Mouse (Mus musculus) liver, embryonic 11.5 days (tissue): ENCODE measurements around the gene Birc2. TPM values are rescaled to one million over a fixed set of nuclear protein-coding genes. Genes with fewer than 3 reads are reported as not detected.

Experiments
- ATAC-seq: fragments of 200-750 bp; cut with Nextera tagmentation; replicated peaks from 2 replicates; pipeline ENCODE4 v1.8.0; 2017; ENCODE audit warnings: moderate number of reproducible peaks, mild to moderate bottlenecking, moderate TSS enrichment, moderate library complexity; ENCODE audit not compliant: low FRiP score
- DNase-seq: peaks from one replicate; pipeline ENCODE4 v3.0.0-alpha.2; 2017; ENCODE audit warnings: low spot score
- H3K27ac ChIP-seq: fragments of 300-500 bp; sonication (generic); 2 replicates; pipeline ENCODE4 v1.5.1; 2014; ENCODE audit warnings: mild to moderate bottlenecking, low read depth, low read length, control low read depth
- H3K27me3 ChIP-seq: fragments of 300-500 bp; sonication (generic); replicated peaks from 2 replicates; pipeline ENCODE4 v1.6.1; 2014; ENCODE audit warnings: low read length, mixed read lengths; ENCODE audit not compliant: control insufficient read depth, insufficient read depth
- H3K36me3 ChIP-seq: fragments of 300-500 bp; sonication (generic); 2 replicates; pipeline ENCODE4 v1.6.1; 2014; ENCODE audit warnings: mild to moderate bottlenecking, low read length, moderate library complexity, mixed read lengths; ENCODE audit not compliant: control insufficient read depth, insufficient read depth
- H3K4me1 ChIP-seq: fragments of 300-500 bp; sonication (generic); replicated peaks from 2 replicates; pipeline ENCODE4 v1.6.1; 2014; ENCODE audit warnings: low read length, mixed read lengths; ENCODE audit not compliant: control insufficient read depth, insufficient read depth
- H3K4me2 ChIP-seq: fragments of 300-500 bp; sonication (generic); 2 replicates; pipeline ENCODE4 v1.6.1; 2014; ENCODE audit warnings: mild to moderate bottlenecking, control low read depth, moderate library complexity
- H3K4me3 ChIP-seq: fragments of 300-500 bp; sonication (generic); 2 replicates; pipeline ENCODE4 v1.5.1; 2014; ENCODE audit warnings: low read depth, low read length, control low read depth
- H3K9ac ChIP-seq: fragments of 300-500 bp; sonication (generic); 2 replicates; pipeline ENCODE4 v1.6.1; 2014; ENCODE audit warnings: low read depth, low read length, control low read depth
- H3K9me3 ChIP-seq: fragments of 300-500 bp; sonication (generic); 2 replicates; pipeline ENCODE4 v1.6.1; 2016; ENCODE audit warnings: low read length, inconsistent platforms, mixed read lengths; ENCODE audit not compliant: control insufficient read depth
- WGBS: fragments of 180-500 bp; shearing (Covaris S2); extraction: QIAGEN DNeasy Blood & Tissue Kit; methylation state at CpG from one replicate; pipeline ENCODE4 v1.1.7; 2014; 5-methylcytosine and 5-hydroxymethylcytosine counted together
- polyA plus RNA-seq: library from polyadenylated mRNA; unstranded; fragments of >200 nt; fragmentation: Nextera tagmentation; extraction: Ambion mirVana; gene quantifications from 2 replicates; pipeline ENCODE4 v1.2.1, GENCODE M21; 2014

Gene Birc2
- polyA plus RNA-seq, 1 experiment from 2014 or later = 26.6 TPM

DNA sequence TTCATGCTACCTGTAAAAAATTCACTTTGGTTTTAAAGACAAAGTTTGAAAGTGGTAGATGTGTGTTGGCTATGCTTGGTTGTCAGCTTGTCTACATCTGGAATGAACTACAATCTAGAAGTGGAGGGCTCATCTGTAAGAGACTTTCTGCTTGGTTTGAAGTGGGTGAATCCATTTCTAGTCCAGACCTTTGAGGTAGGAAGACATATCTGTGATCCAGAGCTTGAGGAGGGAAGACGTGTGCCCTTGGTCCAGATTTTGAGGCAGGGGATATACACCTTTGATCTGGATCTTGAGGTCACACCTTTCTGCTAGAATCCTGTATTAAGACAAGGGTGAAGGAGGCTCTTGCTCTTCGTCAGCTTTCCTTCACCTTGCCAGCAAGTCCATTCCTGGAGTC, 39.3 kb downstream of the Birc2 start:
- H3K4me3 ChIP-seq = no peak overlapping the region
- peaks cover 10% of the 10 kb centered on the region; the same call in 1 of the 2 replicates for H3K36me3 ChIP-seq
- H3K9me3 ChIP-seq = no peaks in the 10 kb centered on the region
- DNase-seq = no peak
- H3K27me3 ChIP-seq = no peaks in the 10 kb centered on the region
- 88% methylated on average over 2 of the region's 2 CpGs for WGBS
- no peak overlapping the region for H3K4me2 ChIP-seq
- no peak overlapping the region for H3K9ac ChIP-seq
- no peaks in the 10 kb centered on the region for H3K4me1 ChIP-seq
- no peak overlapping the region for H3K27ac ChIP-seq
- ATAC-seq = no peak

DNA sequence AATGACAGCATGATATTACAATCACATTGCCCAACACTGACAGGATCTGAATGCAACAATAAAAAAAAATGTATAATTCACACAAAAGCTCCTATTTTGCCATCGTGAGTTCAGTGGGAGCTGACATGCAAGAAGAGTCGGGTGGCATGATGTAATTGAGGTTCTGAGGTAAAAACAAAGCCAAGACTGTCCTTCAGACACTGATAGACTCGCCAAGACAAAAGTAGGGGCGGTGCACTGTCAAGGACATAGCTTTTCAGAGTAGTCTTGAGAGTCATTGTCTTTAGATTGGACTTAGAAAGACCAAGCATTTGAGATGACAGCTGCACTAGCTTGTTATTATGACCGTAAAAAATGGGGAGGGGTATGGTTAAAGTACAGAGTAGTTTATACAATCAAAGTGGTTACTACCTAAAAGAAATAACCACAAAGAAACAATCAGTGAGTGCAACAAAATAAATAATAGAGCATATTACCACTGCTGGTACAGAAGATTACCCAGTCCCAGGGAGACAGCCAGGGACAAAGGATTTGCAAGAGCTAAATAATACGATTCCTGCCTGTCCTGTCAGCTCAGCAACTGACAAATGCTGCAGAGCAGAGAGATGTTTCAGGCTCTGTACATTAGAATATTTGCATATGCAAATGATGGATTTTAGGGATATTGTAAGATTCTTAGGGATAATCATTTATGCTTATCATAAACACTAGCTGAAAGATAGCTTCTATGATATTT, 40.6 kb downstream of the Birc2 start:
- no peak for DNase-seq
- Histone ChIP-seq H3K36me3 (peaks cover 18% of the 10 kb centered on the region; the same call in 1 of the 2 replicates), H3K27me3 (no peaks in the 10 kb centered on the region), H3K9ac (no peak overlapping the region), H3K9me3 (no peaks in the 10 kb centered on the region), H3K4me2 (no peak overlapping the region), H3K4me1 (peaks cover under 1% of the 10 kb centered on the region; the same call in 1 of the 2 replicates), H3K27ac (no peak overlapping the region), H3K4me3 (no peak overlapping the region)
- no peak for ATAC-seq
- 73% methylated on average over 6 of the region's 6 CpGs for WGBS

DNA sequence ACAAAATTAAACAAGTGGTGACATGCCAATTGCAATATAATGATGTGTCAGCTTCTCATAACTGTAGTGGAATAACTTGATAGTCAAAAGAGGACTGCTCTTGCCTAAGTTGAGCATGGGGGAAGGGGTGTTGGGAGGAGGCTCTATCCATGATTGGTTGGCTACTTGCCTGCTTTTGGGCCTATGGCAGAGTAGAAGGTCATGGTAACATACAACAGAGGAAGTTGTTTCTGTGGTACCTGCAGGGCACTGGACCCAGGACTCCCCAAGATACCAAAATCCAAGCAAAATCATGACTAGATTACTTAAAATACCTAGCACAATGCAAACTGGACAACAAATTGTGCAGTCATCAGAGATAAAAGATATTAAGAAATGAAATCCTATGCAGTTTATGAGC, 41.3 kb downstream of the Birc2 start:
- Histone ChIP-seq H3K27me3 (no peaks in the 10 kb centered on the region), H3K27ac (no peak overlapping the region), H3K4me1 (peaks cover 6% of the 10 kb centered on the region; the same call in 1 of the 2 replicates), H3K4me2 (no peak overlapping the region), H3K4me3 (no peak overlapping the region), H3K9ac (no peak overlapping the region), H3K9me3 (no peaks in the 10 kb centered on the region), H3K36me3 (peaks cover 20% of the 10 kb centered on the region; the same call in 1 of the 2 replicates)
- DNase-seq (no peak), ATAC-seq (no peak)

DNA sequence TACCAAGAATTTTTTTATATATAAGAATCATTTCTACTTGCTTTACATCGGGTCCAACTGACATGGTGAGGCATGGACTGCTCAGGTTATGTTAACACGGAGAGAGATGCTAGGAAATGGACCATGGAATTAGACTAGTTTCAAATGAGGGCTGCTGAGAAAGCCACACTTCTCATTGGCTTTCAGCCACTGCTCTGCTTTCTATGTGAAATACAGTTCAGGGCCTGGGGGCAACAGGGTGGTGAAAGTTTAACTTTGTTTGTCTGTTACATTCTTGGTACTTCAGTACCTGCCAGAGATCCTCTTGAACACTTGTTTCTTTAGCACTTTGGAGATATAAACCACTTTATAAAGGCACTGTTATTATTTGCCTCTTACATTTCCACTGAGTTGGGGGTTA, 43.3 kb downstream of the Birc2 start:
- Histone ChIP-seq H3K4me2 (no peak overlapping the region), H3K9me3 (no peaks in the 10 kb centered on the region), H3K27me3 (no peaks in the 10 kb centered on the region), H3K36me3 (peaks cover 20% of the 10 kb centered on the region; the same call in 1 of the 2 replicates), H3K27ac (no peak overlapping the region), H3K4me1 (peaks cover 17% of the 10 kb centered on the region), H3K9ac (no peak overlapping the region), H3K4me3 (no peak overlapping the region)
- ATAC-seq = no peak
- no peak for DNase-seq
- WGBS = 90% methylated on average over 2 of the region's 2 CpGs

DNA sequence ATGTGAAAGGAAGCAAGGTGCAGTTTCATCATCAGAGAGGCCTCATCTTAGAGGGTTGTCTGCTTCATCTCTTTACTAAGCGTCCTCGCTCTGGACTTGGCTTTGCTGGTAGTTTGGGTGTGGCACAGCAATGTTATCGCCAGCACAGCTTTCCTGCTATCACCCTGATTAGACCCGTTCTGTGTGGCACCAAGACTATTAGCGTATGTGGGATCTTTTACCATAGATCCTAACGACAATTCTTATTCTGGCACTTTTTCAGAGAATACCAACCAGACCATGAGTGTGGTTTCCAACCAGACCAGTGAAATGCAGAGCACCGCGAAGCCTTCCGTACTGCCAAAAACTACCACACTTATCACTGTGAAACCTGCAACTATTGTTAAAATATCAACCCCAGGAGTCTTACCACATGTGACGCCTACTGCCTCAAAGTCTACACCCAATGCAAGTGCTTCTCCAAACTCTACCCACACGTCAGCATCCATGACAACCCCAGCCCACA, 46.2 kb downstream of the Birc2 start:
- Histone ChIP-seq H3K4me3 (no peak overlapping the region), H3K36me3 (peaks cover 20% of the 10 kb centered on the region; the same call in 1 of the 2 replicates), H3K27me3 (no peaks in the 10 kb centered on the region), H3K9me3 (no peaks in the 10 kb centered on the region), H3K4me2 (peak overlapping the region; percentile 50), H3K9ac (no peak overlapping the region), H3K27ac (peak overlapping the region; percentile 72), H3K4me1 (peaks cover 17% of the 10 kb centered on the region)
- ATAC-seq (peak; percentile 97), DNase-seq (peak; percentile 39)
- WGBS = 52% methylated on average over 11 of the region's 11 CpGs

DNA sequence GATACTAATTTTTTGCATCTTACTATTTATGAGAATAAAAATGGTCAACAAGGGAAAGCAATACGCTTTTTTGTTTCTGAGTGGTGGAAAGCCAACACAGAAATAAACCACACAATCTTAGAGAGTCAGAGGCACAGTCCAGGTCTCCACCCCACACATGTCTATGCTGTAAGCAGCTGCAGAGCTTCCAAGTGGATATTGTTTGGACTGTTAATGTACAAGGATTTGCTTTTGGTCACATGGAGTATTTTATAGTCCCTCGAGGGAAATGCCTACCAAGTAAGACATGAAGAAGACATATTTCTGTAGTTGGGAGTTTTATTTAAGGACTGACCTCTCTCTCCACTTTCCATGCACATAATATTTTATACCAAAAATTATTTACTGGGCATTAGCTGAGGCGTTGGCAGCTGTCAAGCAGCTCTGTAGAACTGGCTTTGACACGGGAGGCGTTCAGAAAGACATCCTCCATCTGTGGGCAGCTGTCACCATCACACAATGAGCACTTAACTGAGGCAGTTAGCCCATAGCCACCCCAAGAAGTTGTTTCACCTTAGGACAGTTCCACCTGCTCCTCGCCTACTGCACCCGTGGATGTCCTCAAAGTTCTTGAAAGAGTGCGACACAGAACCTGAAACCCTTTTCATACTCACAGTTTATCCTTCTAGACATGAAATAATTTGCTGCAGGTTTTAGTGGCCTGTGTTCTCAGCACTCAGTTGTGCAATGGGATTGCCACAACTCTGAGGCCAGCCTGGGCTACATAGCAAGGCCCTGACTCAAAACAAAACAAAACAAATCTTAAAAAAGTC, 46.9 kb downstream of the Birc2 start:
- peak overlapping the region; percentile 72 for H3K27ac ChIP-seq

DNA sequence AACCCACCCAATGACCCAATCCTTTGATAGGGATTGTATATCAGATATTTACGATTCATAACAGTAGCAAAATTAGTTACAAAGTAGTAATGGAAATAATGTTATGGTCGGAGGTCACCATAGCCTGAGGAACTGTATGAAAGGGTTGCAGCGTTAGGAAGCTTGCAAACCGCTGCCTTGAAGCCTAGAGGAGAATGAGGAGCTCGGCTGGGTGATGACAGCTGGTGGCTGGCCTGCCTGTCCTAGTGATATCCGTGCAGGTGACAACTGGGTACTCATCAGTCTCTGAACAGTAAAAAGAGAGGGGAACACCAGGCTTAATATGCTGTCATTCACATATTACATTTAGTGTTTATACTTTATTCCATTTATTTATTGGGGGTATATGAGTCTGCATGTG, 48.5 kb downstream of the Birc2 start:
- 87% methylated on average over 6 of the region's 6 CpGs for WGBS
- Histone ChIP-seq H3K4me1 (peaks cover 17% of the 10 kb centered on the region), H3K9me3 (no peaks in the 10 kb centered on the region), H3K36me3 (peaks cover 21% of the 10 kb centered on the region; the same call in 1 of the 2 replicates), H3K4me3 (no peak overlapping the region), H3K9ac (no peak overlapping the region), H3K27me3 (no peaks in the 10 kb centered on the region), H3K4me2 (no peak overlapping the region), H3K27ac (no peak overlapping the region)
- DNase-seq = no peak
- ATAC-seq = no peak

More for the DNA sequence above, 46.9 kb downstream of the Birc2 start:
- Histone ChIP-seq H3K4me2 (peak overlapping the region; percentile 47), H3K27me3 (no peaks in the 10 kb centered on the region), H3K9ac (no peak overlapping the region), H3K9me3 (no peaks in the 10 kb centered on the region), H3K36me3 (peaks cover 22% of the 10 kb centered on the region; the same call in 1 of the 2 replicates), H3K4me3 (no peak overlapping the region), H3K4me1 (peaks cover 17% of the 10 kb centered on the region)
- ATAC-seq = peak; percentile 37; the same call in 1 of the 2 replicates
- DNase-seq = peak; percentile 26
- WGBS = 77% methylated on average over 8 of the region's 8 CpGs

DNA sequence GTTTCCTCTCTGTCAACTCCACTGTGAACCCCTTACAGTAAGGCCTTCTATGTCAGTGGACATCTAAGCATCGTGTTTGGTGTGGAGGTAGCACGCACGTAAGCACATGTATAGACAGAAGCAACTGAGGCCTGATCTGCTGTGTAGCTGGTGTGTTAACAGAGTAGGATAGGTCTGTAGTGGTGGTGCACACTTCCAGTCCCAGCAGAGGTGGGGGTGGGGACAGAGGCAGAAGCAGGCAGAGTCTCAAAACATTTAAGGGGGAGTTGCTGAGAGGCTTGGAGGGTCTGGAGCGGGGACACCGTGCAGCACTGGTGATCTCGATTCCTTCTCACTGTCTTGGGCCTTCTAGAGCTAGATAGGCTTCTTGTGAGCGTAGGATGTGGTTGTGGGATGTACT, 50.8 kb downstream of the Birc2 start:
- H3K4me2 ChIP-seq = no peak overlapping the region
- WGBS = 92% methylated on average over 7 of the region's 7 CpGs
- no peak for ATAC-seq
- H3K9me3 ChIP-seq = no peaks in the 10 kb centered on the region
- H3K36me3 ChIP-seq = peaks cover 14% of the 10 kb centered on the region; the same call in 1 of the 2 replicates
- H3K9ac ChIP-seq = no peak overlapping the region
- DNase-seq = no peak
- no peak overlapping the region for H3K4me3 ChIP-seq
- H3K27ac ChIP-seq = no peak overlapping the region
- H3K4me1 ChIP-seq = peaks cover 17% of the 10 kb centered on the region
- no peaks in the 10 kb centered on the region for H3K27me3 ChIP-seq
